Mouse (Mus musculus): ENCODE data around the gene Gstz1. TPM values are rescaled to one million over a fixed set of nuclear protein-coding genes. Genes with fewer than 3 reads are reported as not detected.
A peak's percentile ranks its signal among the peaks of the same experiment; 100 is the strongest.

Gstz1 gene
- total and polyA plus RNA-seq, 2 experiments from 2014 or later, result 45.6 to 61.1 TPM

DNA sequence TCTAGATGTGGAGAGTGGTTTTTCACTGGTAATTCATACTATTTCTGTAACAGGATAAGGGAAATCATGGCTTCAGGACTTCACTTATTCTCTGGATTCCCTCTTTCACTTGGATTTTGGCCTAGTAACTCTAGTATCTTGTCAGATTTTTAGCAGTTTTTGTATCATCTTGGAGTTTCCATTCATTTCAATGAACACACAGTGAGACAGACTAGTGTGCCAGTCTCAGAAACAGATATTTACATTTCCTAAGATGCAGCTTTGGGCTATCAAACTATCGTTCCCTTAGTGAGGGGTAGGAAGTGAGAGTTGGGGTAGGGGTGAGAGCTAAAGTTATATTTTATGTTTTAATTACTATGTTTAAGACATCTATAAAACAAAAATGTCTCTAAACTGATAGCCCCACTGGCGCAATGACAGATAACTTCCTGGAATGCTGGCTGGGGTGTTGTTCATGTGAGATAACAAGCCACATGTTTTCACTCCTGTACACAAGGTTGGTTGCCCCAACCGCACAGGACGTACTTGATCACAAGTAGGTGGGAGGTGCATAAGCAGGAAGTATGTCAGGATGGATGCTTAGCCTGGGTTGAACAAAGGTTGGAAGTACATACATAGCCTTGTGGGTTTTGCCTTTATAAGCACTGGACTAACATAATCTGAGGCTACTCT is 24.9 kb upstream of the Gstz1 start:
- TF ChIP-seq CTCF (IDR thresholded peaks at IDR 0.05; ENCODE audit: low read depth), result no peak
- WGBS, result 95% methylated on average over 4 of the region's 4 CpGs
- H3K36me3 ChIP-seq (ENCODE audit: insufficient read depth, low read length), result peaks cover 45% of the 10 kb centered on the region
- no peak overlapping the region for H3K27ac ChIP-seq
- H3K9ac ChIP-seq (replicated peaks; ENCODE audit: low read length), result no peak overlapping the region
- DNase-seq (ENCODE audit: low spot score) (no peak), ATAC-seq (no peak)
- no peak overlapping the region for H3K4me3 ChIP-seq (ENCODE audit: low read length)
- no peaks in the 10 kb centered on the region for H3K4me1 ChIP-seq (ENCODE audit: insufficient read depth, low read length)
- H3K9me3 ChIP-seq (ENCODE audit: low read length), result no peaks in the 10 kb centered on the region
- H3K27me3 ChIP-seq (ENCODE audit: insufficient read depth, low read length), result no peaks in the 10 kb centered on the region
- no peak overlapping the region for H3K4me2 ChIP-seq (ENCODE audit: low read depth, low read length)

DNA sequence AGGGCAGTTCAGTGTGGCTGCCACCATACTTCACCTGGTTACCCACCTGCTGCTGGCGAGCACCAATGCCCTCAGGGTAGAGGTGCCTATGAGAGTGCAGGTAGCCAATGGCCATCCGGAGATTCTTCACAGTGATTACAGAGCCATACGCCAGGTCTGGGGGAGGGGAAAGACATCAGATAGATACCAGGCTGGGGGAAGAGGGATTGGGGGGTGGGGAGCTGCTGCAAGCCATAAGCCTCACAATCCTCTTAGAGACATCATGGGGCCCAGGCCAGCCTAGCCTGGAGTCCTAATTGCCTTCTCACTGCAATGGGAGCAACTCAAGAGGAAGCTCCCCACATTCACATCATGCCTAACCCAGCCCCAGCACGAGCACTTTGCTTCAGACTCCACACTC is 19.7 kb upstream of the Gstz1 start:
- Histone ChIP-seq H3K27me3 (ENCODE audit: insufficient read depth, low read length) (no peaks in the 10 kb centered on the region), H3K27ac (no peak overlapping the region), H3K4me3 (ENCODE audit: low read length) (no peak overlapping the region), H3K4me2 (ENCODE audit: low read depth, low read length) (no peak overlapping the region), H3K36me3 (ENCODE audit: insufficient read depth, low read length) (peaks cover 44% of the 10 kb centered on the region), H3K4me1 (ENCODE audit: insufficient read depth, low read length) (no peaks in the 10 kb centered on the region), H3K9me3 (ENCODE audit: low read length) (no peaks in the 10 kb centered on the region), H3K9ac (replicated peaks; ENCODE audit: low read length) (no peak overlapping the region)
- DNase-seq (ENCODE audit: low spot score), result no peak
- 76% methylated on average over 4 of the region's 4 CpGs for WGBS
- ATAC-seq, result no peak
- TF ChIP-seq CTCF (IDR thresholded peaks at IDR 0.05; ENCODE audit: low read depth), result no peak

DNA sequence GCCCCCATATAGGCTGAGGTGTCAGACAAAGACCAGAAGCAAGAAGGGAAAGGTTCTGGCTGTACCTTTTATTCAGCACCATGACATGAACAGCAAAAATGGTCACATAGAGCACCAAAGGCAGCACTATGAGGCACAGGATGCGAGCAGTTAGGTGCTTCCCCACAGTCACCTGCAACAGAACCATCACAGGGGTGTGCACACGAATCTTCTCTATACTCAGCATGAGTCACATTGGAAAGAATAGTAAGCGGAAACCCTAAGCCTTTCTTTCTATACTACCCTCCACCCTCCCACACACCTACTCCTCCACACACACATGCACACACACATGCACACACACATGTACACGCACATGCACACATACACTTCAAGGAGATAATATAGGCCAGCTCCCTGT is 16.7 kb upstream of the Gstz1 start:
- peaks cover 36% of the 10 kb centered on the region for H3K36me3 ChIP-seq (ENCODE audit: insufficient read depth, low read length)
- no peak overlapping the region for H3K4me3 ChIP-seq (ENCODE audit: low read length)
- H3K4me2 ChIP-seq (ENCODE audit: low read depth, low read length), result no peak overlapping the region
- TF ChIP-seq CTCF (IDR thresholded peaks at IDR 0.05; ENCODE audit: low read depth), result no peak
- 91% methylated on average over 4 of the region's 4 CpGs for WGBS
- H3K27me3 ChIP-seq (ENCODE audit: insufficient read depth, low read length), result no peaks in the 10 kb centered on the region
- DNase-seq (ENCODE audit: low spot score) (no peak), ATAC-seq (no peak)
- H3K9me3 ChIP-seq (ENCODE audit: low read length), result no peaks in the 10 kb centered on the region
- no peak overlapping the region for H3K9ac ChIP-seq (replicated peaks; ENCODE audit: low read length)
- no peak overlapping the region for H3K27ac ChIP-seq
- H3K4me1 ChIP-seq (ENCODE audit: insufficient read depth, low read length), result no peaks in the 10 kb centered on the region

DNA sequence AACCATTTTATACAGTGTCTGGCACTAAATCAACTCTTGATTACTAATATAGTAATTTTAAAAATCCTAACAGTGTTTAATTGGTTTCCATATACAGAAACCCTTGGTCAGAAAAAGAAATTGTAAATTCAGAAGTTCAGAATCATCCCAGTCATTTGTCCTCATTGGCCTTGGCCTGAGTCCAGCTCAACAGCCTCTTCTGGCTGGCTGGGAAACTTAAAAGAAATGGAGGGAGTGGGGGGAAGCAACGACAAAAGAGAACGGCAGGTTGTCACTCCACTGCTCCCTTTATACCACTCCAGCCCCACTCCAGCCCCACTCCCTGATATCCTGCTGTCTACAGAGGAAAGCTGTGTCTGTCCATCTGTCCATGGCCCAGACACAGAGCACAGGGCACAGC is 15.8 kb upstream of the Gstz1 start:
- Histone ChIP-seq H3K4me3 (ENCODE audit: low read length) (no peak overlapping the region), H3K9ac (replicated peaks; ENCODE audit: low read length) (no peak overlapping the region), H3K4me1 (ENCODE audit: insufficient read depth, low read length) (no peaks in the 10 kb centered on the region), H3K27ac (no peak overlapping the region), H3K4me2 (ENCODE audit: low read depth, low read length) (no peak overlapping the region), H3K9me3 (ENCODE audit: low read length) (no peaks in the 10 kb centered on the region), H3K36me3 (ENCODE audit: insufficient read depth, low read length) (peaks cover 36% of the 10 kb centered on the region), H3K27me3 (ENCODE audit: insufficient read depth, low read length) (no peaks in the 10 kb centered on the region)
- peak; percentile 10 for DNase-seq (ENCODE audit: low spot score)
- no peak for ATAC-seq
- WGBS, result 39% methylated on average over 2 of the region's 2 CpGs
- TF ChIP-seq CTCF (IDR thresholded peaks at IDR 0.05; ENCODE audit: low read depth), result no peak

DNA sequence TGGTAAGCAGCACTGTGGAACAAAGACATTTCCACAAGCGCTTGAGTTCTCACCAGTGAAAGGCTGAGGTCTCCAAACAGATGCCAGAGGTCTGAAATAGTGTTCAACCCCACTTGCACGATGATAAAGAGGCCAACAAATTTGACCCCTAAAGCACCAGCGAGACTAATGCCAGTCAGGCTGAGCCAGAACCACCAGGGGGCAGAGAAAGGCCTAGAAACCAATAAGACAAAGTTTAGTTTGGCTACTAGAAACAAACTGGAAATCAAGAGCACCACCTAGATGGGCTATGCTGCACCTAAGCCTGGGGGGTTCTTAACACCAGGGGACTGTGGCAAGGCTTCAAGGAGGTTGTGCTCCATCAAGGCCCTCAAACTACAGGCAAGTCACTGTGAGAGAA is 15.3 kb upstream of the Gstz1 start:
- H3K36me3 ChIP-seq (ENCODE audit: insufficient read depth, low read length), result peaks cover 36% of the 10 kb centered on the region
- peak; percentile 62 for DNase-seq (ENCODE audit: low spot score)
- H3K4me2 ChIP-seq (ENCODE audit: low read depth, low read length), result no peak overlapping the region
- WGBS, result 35% methylated on average over 3 of the region's 3 CpGs
- peak; percentile 38; the same call in 1 of the 2 replicates for ATAC-seq
- H3K9ac ChIP-seq (replicated peaks; ENCODE audit: low read length), result no peak overlapping the region
- no peaks in the 10 kb centered on the region for H3K4me1 ChIP-seq (ENCODE audit: insufficient read depth, low read length)
- no peak overlapping the region for H3K4me3 ChIP-seq (ENCODE audit: low read length)
- TF ChIP-seq CTCF (IDR thresholded peaks at IDR 0.05; ENCODE audit: low read depth), result peak; percentile 69
- H3K27ac ChIP-seq, result no peak overlapping the region
- H3K9me3 ChIP-seq (ENCODE audit: low read length), result no peaks in the 10 kb centered on the region
- H3K27me3 ChIP-seq (ENCODE audit: insufficient read depth, low read length), result no peaks in the 10 kb centered on the region

DNA sequence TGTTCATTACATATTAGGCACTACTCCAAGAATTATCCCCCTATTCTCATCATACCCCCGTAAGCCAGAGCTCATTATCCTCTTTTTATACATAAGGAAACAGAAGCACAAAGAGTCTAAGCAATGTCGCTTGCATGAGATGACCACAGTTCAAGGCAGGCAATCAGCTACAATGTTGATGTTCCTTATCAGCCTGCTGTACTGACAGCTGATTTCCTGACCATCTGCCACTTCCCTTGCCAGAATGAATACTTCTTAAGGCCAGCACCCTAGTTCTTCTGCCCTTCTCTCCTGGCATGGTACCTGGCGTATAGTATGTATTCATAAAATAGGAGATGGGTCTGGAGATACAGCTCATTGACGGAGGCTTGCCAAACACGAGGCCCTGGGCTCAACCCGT is 14.8 kb upstream of the Gstz1 start:
- Histone ChIP-seq H3K4me3 (ENCODE audit: low read length) (no peak overlapping the region), H3K27ac (no peak overlapping the region), H3K27me3 (ENCODE audit: insufficient read depth, low read length) (no peaks in the 10 kb centered on the region), H3K4me1 (ENCODE audit: insufficient read depth, low read length) (no peaks in the 10 kb centered on the region), H3K9me3 (ENCODE audit: low read length) (no peaks in the 10 kb centered on the region), H3K9ac (replicated peaks; ENCODE audit: low read length) (no peak overlapping the region), H3K36me3 (ENCODE audit: insufficient read depth, low read length) (peaks cover 36% of the 10 kb centered on the region), H3K4me2 (ENCODE audit: low read depth, low read length) (no peak overlapping the region)
- no peak for TF ChIP-seq CTCF (IDR thresholded peaks at IDR 0.05; ENCODE audit: low read depth)
- 84% methylated on average over 6 of the region's 6 CpGs for WGBS
- DNase-seq (ENCODE audit: low spot score) (no peak), ATAC-seq (no peak)

DNA sequence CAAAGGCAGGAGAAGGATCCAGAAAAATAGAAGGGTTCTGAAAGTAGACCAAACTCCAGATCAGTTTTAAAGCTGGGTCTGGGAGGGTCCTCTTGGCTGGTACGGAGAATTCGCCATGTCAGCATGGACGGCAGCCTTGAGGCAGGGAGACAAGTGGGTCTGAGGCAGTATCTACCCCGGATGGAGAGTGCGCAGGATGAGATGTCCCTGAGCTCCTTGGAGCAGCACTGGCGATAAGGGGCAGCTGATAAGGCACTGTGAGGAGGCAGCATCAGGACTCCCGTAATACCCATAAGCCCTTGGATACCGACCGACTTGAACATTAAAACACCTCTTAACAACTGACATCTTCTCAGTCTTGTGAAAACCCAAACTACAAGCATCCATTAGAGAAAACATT is 14.2 kb upstream of the Gstz1 start:
- H3K27ac ChIP-seq, result no peak overlapping the region
- WGBS, result 91% methylated on average over 9 of the region's 9 CpGs
- no peak overlapping the region for H3K4me2 ChIP-seq (ENCODE audit: low read depth, low read length)
- H3K4me1 ChIP-seq (ENCODE audit: insufficient read depth, low read length), result no peaks in the 10 kb centered on the region
- ATAC-seq, result no peak
- DNase-seq (ENCODE audit: low spot score), result no peak
- peaks cover 32% of the 10 kb centered on the region for H3K36me3 ChIP-seq (ENCODE audit: insufficient read depth, low read length)
- no peak overlapping the region for H3K4me3 ChIP-seq (ENCODE audit: low read length)
- H3K9ac ChIP-seq (replicated peaks; ENCODE audit: low read length), result no peak overlapping the region
- no peak for TF ChIP-seq CTCF (IDR thresholded peaks at IDR 0.05; ENCODE audit: low read depth)
- no peaks in the 10 kb centered on the region for H3K27me3 ChIP-seq (ENCODE audit: insufficient read depth, low read length)
- H3K9me3 ChIP-seq (ENCODE audit: low read length), result no peaks in the 10 kb centered on the region

Data from hindbrain, postnatal 0 days (tissue).